Mouse (Mus musculus): ENCODE data around the gene Lrrc75a. TPM values are rescaled to one million over a fixed set of nuclear protein-coding genes. Genes with fewer than 3 reads are reported as not detected.

The Lrrc75a gene
- polyA plus RNA-seq, 1 experiment from 2014 or later = 11.3 TPM

GRCm38 (mm10) chr11:62630225-62630821, 18.0 kb downstream of the Lrrc75a start:
- Histone ChIP-seq H3K9ac (replicated peaks) (peak overlapping the region; percentile 31), H3K4me1 (peaks cover 33% of the 10 kb centered on the region), H3K4me2 (replicated peaks) (peak overlapping the region; percentile 46), H3K36me3 (no peaks in the 10 kb centered on the region), H3K27me3 (no peaks in the 10 kb centered on the region), H3K4me3 (peak overlapping the region; percentile 22), H3K9me3 (no peaks in the 10 kb centered on the region), H3K27ac (replicated peaks) (peak overlapping the region; percentile 80)
- ATAC-seq (replicated peaks) = peak; percentile 75
- WGBS = 2% methylated on average over 11 of the region's 11 CpGs

- no peaks in the 10 kb centered on the region for H3K9me3 ChIP-seq
- no peaks in the 10 kb centered on the region for H3K36me3 ChIP-seq
- 0 out of 2 replicates have a peak overlapping the region, but pooled peaks have one; percentile 22 for H3K4me3 ChIP-seq
- H3K27ac ChIP-seq (replicated peaks) = peak overlapping the region; percentile 80
- peaks cover 39% of the 10 kb centered on the region for H3K4me1 ChIP-seq
- H3K9ac ChIP-seq (replicated peaks) = peak overlapping the region; percentile 31; the same call in 1 of the 2 replicates
- WGBS = 4% methylated on average over 9 of the region's 9 CpGs
- no peaks in the 10 kb centered on the region for H3K27me3 ChIP-seq
- H3K4me2 ChIP-seq (replicated peaks) = peak overlapping the region; percentile 46
- ATAC-seq (replicated peaks) = no peak
These were observed 18.7 kb downstream of the Lrrc75a start for GRCm38 (mm10) chr11:62629352-62630224.

DNA sequence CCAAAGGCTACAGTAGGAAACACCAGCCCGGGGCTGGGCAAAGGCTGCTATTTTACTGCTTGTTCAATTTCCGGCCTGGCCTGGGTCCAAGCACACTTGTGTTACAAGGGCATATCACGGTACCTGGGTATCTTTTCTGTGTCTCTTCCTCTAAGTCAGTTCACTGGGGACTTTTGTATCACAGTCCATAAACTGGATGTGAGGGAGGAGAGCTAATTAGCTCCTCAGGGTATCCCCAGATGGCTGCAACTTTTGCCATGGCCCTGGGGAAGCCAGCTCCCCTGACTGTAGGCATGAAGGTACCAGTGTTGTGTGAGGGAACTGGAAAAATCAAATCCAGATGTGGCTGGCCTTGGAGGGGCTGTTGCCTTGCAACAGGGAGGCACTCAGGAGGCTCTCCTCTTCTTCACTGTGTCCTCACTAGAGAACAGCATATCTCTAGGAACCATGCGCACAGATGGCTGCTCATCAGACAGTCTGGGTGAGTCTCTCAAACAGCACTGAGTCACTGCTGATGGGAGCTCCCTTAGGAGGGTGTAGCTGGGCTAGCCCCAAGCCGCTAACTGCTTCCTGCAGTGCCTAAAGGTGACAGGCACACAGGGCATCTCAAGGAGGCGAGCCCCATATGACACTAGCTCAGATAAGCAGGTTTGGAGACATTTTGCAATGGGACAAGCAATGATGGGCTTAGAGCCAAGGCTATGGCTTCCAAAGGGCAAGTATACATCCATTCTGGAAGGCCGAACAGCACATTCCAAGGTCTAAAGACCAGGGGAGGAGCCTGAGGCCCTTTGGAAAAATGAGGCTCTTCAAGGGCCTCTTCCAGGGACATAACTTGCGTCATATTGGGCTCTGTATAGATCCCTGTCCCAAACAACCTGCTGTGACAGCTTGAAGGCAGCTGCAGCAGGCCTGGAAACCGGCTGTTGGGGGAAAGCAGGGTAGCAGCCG, 23.7 kb downstream of the Lrrc75a start:
- 62% methylated on average over 10 of the region's 10 CpGs for WGBS
- H3K9ac ChIP-seq (replicated peaks) = no peak overlapping the region
- no peaks in the 10 kb centered on the region for H3K9me3 ChIP-seq
- peaks cover 29% of the 10 kb centered on the region for H3K4me1 ChIP-seq
- no peaks in the 10 kb centered on the region for H3K36me3 ChIP-seq
- H3K4me3 ChIP-seq = no peak overlapping the region
- peak; percentile 83 for ATAC-seq (replicated peaks)
- no peaks in the 10 kb centered on the region for H3K27me3 ChIP-seq
- H3K27ac ChIP-seq (replicated peaks) = peak overlapping the region; percentile 88
- no peak overlapping the region for H3K4me2 ChIP-seq (replicated peaks)

- H3K4me3 ChIP-seq = no peak overlapping the region
- WGBS = 64% methylated on average over 4 of the region's 4 CpGs
- peaks cover 15% of the 10 kb centered on the region for H3K4me1 ChIP-seq
- no peaks in the 10 kb centered on the region for H3K36me3 ChIP-seq
- no peaks in the 10 kb centered on the region for H3K27me3 ChIP-seq
- H3K4me2 ChIP-seq (replicated peaks) = no peak overlapping the region
- no peaks in the 10 kb centered on the region for H3K9me3 ChIP-seq
- no peak overlapping the region for H3K9ac ChIP-seq (replicated peaks)
- no peak for ATAC-seq (replicated peaks)
- no peak overlapping the region for H3K27ac ChIP-seq (replicated peaks)
These were observed 25.5 kb downstream of the Lrrc75a start for GRCm38 (mm10) chr11:62622850-62623249.

- WGBS = 83% methylated on average over 4 of the region's 4 CpGs
- Histone ChIP-seq H3K9ac (replicated peaks) (no peak overlapping the region), H3K9me3 (no peaks in the 10 kb centered on the region), H3K36me3 (no peaks in the 10 kb centered on the region), H3K27ac (replicated peaks) (no peak overlapping the region), H3K27me3 (no peaks in the 10 kb centered on the region), H3K4me1 (peaks cover 15% of the 10 kb centered on the region), H3K4me2 (replicated peaks) (no peak overlapping the region), H3K4me3 (no peak overlapping the region)
- ATAC-seq (replicated peaks) = no peak
These were observed 26.6 kb downstream of the Lrrc75a start for GRCm38 (mm10) chr11:62621586-62622283.

GRCm38 (mm10) chr11:62621079-62621478, 27.2 kb downstream of the Lrrc75a start:
- Histone ChIP-seq H3K9me3 (no peaks in the 10 kb centered on the region), H3K27ac (replicated peaks) (no peak overlapping the region), H3K36me3 (no peaks in the 10 kb centered on the region), H3K9ac (replicated peaks) (no peak overlapping the region), H3K4me2 (replicated peaks) (no peak overlapping the region), H3K27me3 (no peaks in the 10 kb centered on the region), H3K4me3 (no peak overlapping the region), H3K4me1 (peaks cover 15% of the 10 kb centered on the region)
- WGBS = 95% methylated on average over 8 of the region's 8 CpGs
- no peak for ATAC-seq (replicated peaks)

- no peak for ATAC-seq (replicated peaks)
- H3K27ac ChIP-seq (replicated peaks) = no peak overlapping the region
- WGBS = 98% methylated on average over 4 of the region's 4 CpGs
These were observed 32.9 kb downstream of the Lrrc75a start for GRCm38 (mm10) chr11:62615456-62615855.

GRCm38 (mm10) chr11:62614876-62615410, 33.4 kb downstream of the Lrrc75a start:
- no peak overlapping the region for H3K4me2 ChIP-seq (replicated peaks)
- H3K9me3 ChIP-seq = no peaks in the 10 kb centered on the region
- H3K4me1 ChIP-seq = peaks cover 27% of the 10 kb centered on the region
- no peak overlapping the region for H3K9ac ChIP-seq (replicated peaks)
- H3K27ac ChIP-seq (replicated peaks) = peak overlapping the region; percentile 87
- no peak for ATAC-seq (replicated peaks)
- 74% methylated on average over 8 of the region's 8 CpGs for WGBS
- H3K36me3 ChIP-seq = no peaks in the 10 kb centered on the region
- H3K4me3 ChIP-seq = no peak overlapping the region
- H3K27me3 ChIP-seq = no peaks in the 10 kb centered on the region

More at GRCm38 (mm10) chr11:62615456-62615855, 32.9 kb downstream of the Lrrc75a start:
- peaks cover 27% of the 10 kb centered on the region for H3K4me1 ChIP-seq
- H3K4me3 ChIP-seq = no peak overlapping the region
- no peak overlapping the region for H3K9ac ChIP-seq (replicated peaks)
- no peaks in the 10 kb centered on the region for H3K27me3 ChIP-seq
- H3K4me2 ChIP-seq (replicated peaks) = no peak overlapping the region
- no peaks in the 10 kb centered on the region for H3K9me3 ChIP-seq
- H3K36me3 ChIP-seq = no peaks in the 10 kb centered on the region

GRCm38 (mm10) chr11:62613657-62614365, 34.5 kb downstream of the Lrrc75a start:
- Histone ChIP-seq H3K27me3 (no peaks in the 10 kb centered on the region), H3K36me3 (peaks cover 8% of the 10 kb centered on the region; the same call in 1 of the 2 replicates), H3K9me3 (no peaks in the 10 kb centered on the region), H3K27ac (replicated peaks) (peak overlapping the region; percentile 87), H3K4me3 (peak overlapping the region; percentile 22), H3K4me1 (peaks cover 27% of the 10 kb centered on the region), H3K9ac (replicated peaks) (peak overlapping the region; percentile 43), H3K4me2 (replicated peaks) (peak overlapping the region; percentile 41)
- ATAC-seq (replicated peaks) = peak; percentile 97
- WGBS = 4% methylated on average over 19 of the region's 19 CpGs

GRCm38 (mm10) chr11:62612604-62613003, 35.7 kb downstream of the Lrrc75a start:
- WGBS = 55% methylated on average over 10 of the region's 10 CpGs
- Histone ChIP-seq H3K4me3 (no peak overlapping the region), H3K27ac (replicated peaks) (peak overlapping the region; percentile 87), H3K9me3 (no peaks in the 10 kb centered on the region), H3K27me3 (no peaks in the 10 kb centered on the region), H3K36me3 (peaks cover 13% of the 10 kb centered on the region; the same call in 1 of the 2 replicates), H3K4me1 (peaks cover 27% of the 10 kb centered on the region), H3K9ac (replicated peaks) (0 out of 2 replicates have a peak overlapping the region, but pooled peaks have one; percentile 17), H3K4me2 (replicated peaks) (0 out of 2 replicates have a peak overlapping the region, but pooled peaks have one; percentile 41)
- ATAC-seq (replicated peaks) = no peak
